Mouse (Mus musculus): ENCODE results near the gene Fibp.

Gene Fibp

GRCm38 (mm10) chr19:5463791-5464562 is 3.6 kb downstream of the Fibp start:
- DNase-seq (ENCODE audit: low spot score in 2 of 2): peak in 1 of 2 experiments; percentile 70

DNA sequence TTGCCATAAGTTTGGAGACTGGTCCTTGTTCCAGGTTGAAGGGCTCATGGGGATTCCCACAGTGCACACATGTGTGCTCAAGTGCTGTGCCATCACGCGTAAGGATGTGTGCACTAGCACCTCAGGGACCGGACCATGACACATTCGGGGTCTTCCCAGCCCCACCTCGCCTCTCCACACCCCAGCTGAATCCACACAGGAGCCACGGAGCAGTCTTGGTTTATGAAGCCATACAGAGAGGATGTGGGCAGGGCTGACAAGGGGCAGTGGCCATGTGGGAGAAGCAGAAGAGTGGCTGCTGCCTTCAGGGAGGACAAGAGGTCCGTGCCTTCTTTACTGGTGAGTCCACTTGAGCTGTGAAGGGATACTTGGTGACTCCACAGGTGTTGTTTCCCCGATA is 4.6 kb downstream of the Fibp start:
- DNase-seq (ENCODE audit: low spot score in 2 of 2): no peak

DNA sequence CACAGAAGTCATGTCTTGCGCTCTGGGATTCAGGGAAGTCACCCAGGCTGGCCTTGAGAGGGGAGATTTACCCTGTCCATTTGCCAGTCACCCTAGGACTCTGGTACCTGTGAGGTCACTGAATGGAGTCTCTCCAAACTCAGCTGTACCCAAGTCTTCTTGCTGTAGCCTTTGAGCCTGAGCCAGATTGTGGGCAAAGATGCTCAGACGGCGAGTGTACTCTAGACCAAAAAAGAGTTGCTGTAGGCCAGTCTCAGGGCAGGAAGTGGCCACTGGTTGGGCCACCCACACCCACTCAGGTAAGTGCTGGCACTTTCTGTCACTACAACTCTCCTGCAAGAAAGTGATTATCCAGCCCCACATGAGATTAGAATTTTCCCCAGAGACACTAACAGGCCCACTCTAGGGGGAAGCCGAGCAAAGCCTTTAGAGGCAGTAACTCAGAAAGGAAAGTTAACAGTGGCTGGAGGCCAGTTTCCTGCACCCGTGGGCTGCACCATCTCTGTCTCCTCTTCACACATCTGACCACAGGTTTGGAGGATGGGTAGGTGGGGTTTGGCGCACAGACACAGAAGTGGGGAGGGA is 6.6 kb downstream of the Fibp start:
- no peak for DNase-seq (ENCODE audit: low spot score in 2 of 2)

- no peak for DNase-seq (ENCODE audit: low spot score in 2 of 2)
These were observed 8.0 kb downstream of the Fibp start, which contains the start of gene Ctsw for GRCm38 (mm10) chr19:5468374-5468773. Gene Ctsw, minus strand, starts transcription at chr19:5468507.

- no peak for DNase-seq (ENCODE audit: low spot score in 2 of 2)
These were observed 11.4 kb downstream of the Fibp start for GRCm38 (mm10) chr19:5471846-5472245.

GRCm38 (mm10) chr19:5472857-5473256 is 12.4 kb downstream of the Fibp start:
- no peak for DNase-seq (ENCODE audit: low spot score in 2 of 2)

DNA sequence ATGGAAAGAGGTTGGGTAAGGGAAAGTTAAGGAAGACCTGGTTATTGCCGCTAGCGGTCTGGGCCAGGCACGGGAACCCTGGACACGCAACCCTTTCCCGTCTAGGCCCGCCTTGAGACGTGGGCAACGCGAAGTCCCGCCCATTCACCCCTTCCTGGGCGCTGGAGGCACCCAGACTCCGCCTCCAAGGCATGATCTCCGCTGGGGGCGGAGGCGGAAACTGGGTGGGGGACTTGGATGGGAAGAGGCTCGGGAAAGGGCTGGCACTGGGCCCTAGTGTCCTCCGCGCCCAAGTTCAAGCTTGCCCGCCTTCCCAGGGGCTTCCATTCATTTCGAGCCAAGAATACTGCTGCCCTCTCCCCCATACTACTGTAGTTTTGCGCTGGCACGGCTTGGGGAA is 13.3 kb downstream of the Fibp start, which contains the start of gene Efemp2:
Efemp2 (plus strand) TSS at position 235 of the 400 bp plus-strand sequence.
- DNase-seq (ENCODE audit: low spot score in 2 of 2): peak; percentile 65 to 75

DNA sequence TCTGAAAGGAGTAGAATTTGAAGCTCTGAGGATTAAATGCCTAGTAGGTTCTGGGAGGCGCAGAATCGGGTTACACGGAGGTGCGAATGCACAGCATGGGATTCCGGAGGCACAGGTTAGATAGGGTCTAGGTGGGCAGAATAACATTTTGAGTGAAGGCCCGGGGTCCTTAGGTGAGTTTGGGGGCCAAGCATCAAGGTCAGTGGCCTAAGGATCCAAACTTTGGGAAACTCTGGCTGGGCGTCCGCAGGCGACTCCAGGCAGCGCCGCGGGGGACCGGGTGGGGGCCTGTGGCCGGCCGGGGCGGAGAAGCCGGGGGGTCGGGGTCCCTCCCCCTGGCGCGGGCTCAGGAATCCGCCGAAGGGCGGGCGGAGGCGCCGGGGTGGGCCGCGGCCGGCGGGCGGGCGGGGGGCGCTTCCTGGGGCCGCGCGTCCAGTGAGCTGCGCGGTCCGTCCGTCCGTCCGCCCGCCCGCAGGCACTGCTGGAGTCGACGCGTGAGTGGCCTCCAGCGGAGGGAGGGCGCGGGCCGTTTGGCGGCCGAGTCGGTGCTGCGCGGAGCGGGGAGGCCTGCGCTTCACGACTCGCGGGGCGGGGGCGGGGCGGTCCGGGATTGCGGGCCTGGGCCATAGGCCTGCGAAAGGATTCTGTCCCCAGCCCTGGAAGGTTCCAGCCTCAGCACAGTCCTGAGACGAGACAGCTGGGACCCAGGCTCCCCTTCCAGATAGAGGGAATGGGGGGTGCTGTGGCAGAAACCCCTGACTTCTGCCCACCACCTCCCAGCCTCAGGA is 14.1 kb downstream of the Fibp start:
- DNase-seq (ENCODE audit: low spot score in 2 of 2): no peak

GRCm38 (mm10) chr19:5475069-5475714 is 14.8 kb downstream of the Fibp start:
- no peak for DNase-seq (ENCODE audit: low spot score in 2 of 2)

- DNase-seq (ENCODE audit: low spot score in 2 of 2): no peak
These were observed 16.7 kb downstream of the Fibp start for GRCm38 (mm10) chr19:5477004-5477667.

GRCm38 (mm10) chr19:5477668-5478300 is 17.4 kb downstream of the Fibp start:
- DNase-seq (ENCODE audit: low spot score in 2 of 2): no peak

GRCm38 (mm10) chr19:5480016-5480415 is 19.6 kb downstream of the Fibp start:
- DNase-seq (ENCODE audit: low spot score in 2 of 2): no peak

DNA sequence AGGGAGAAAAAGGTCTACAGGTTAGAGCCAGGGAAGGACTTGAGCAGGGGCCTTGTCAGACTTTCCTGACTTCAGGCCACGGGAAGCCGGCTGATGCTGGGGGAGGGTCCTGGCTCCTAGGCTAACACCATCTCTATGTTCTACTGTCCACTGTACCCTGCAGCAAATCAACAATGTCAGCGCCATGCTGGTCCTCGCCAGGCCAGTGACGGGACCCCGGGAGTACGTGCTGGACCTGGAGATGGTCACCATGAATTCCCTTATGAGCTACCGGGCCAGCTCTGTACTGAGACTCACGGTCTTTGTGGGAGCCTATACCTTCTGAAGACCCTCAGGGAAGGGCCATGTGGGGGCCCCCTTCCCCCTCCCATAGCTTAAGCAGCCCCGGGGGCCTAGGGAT is 21.0 kb downstream of the Fibp start:
- no peak for DNase-seq (ENCODE audit: low spot score in 2 of 2)

DNA sequence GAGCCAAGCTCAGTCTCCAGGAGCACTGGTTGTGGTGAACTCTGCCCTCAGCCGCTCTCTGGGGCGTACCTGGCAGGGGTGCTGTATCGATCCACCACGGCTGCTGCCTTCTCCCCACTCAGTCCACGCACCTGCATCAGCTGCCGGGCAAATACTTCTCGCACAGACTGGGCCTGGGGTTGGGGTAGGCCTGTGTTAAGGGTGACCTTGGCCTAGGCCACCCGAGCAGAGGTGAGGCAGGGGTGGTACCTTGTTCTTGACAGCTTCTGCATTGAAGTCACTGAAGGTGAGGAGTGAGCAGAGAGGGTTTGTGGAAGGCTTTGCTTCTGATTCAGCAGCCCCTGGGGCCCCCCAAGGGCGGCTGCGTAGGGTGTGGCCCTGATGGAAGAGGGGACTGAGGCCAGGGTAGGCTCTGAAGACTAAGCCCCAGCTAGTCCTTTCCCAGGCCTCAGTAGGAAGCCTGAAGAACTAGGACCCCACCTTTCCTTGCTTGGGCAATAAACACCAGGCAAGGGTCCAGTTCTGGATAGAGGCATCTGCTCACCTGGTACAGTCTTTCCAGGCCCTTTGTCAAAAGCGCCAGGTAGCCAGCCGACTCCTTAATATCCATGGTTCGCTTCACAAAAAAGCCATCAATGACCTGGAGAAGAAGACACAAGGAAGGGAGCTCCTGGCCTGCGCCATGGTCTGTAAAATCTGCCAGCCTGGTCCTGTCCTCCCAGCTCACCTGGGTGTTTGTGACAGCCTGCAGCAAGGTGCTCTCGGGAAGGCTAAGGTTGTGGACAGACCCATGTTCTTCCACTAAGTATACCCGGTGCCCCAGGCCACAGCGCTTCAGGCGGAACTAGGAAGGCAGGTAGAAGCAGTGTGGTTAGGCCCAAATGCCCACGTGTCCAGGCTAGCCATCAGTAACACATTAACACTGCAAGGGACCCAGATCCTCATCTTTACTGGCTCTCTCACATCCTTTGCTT is 23.3 kb downstream of the Fibp start:
- no peak for DNase-seq (ENCODE audit: low spot score in 2 of 2)

GRCm38 (mm10) chr19:5484496-5484895 is 24.1 kb downstream of the Fibp start:
- no peak for DNase-seq (ENCODE audit: low spot score in 2 of 2)

GRCm38 (mm10) chr19:5485371-5485770 is 25.0 kb downstream of the Fibp start:
- DNase-seq (ENCODE audit: low spot score in 2 of 2): no peak

- no peak for DNase-seq (ENCODE audit: low spot score in 2 of 2)
These were observed 25.4 kb downstream of the Fibp start for GRCm38 (mm10) chr19:5485821-5486220.

- DNase-seq (ENCODE audit: low spot score in 2 of 2): no peak
These were observed 25.9 kb downstream of the Fibp start for GRCm38 (mm10) chr19:5486286-5486685.

- no peak for DNase-seq (ENCODE audit: low spot score in 2 of 2)
These were observed 26.4 kb downstream of the Fibp start for GRCm38 (mm10) chr19:5486771-5487170.
